Mouse (Mus musculus) E14TG2a.4 (cell line): ENCODE measurements at regions not wholly inside any gene's neighbourhood (a gene's known extent, or its start where the extent isn't known, plus 50 kb on each side); places are given as distances from the start of the nearest gene placed in this dataset.

Experiments used
- CTCF ChIP-seq: conservative IDR thresholded peaks from 2 replicates; pipeline ENCODE4 v1.5.1; 2014; ENCODE audit warnings: low read length
- NANOG ChIP-seq: IDR thresholded peaks from 2 replicates; pipeline ENCODE4 v1.6.1; 2014; ENCODE audit warnings: borderline replicate concordance, low read length, mixed read lengths

DNA sequence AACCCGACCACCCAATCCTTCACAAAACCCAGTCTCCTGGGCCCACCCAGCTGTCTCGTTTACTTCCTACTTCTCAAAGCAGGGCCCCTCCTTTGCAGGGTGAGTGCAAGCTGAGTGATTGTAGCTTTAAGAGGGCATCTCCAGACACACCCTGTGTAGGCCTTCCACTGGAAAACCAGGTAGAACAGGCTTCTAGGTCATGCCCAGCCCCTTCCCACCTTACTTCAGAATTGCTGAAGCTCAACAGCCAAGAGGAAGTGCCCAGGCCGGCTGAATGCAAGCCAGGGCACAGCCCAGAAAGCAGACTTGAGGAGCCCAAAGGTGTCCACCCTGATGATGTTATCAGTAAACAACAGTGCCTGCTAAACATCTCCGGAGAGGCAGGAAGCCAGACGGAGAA lies 120.2 kb downstream of the Fam168b start:
- TF ChIP-seq CTCF (no peak), NANOG (no peak)
